Mouse (Mus musculus): ENCODE measurements around the gene Zfp385c.

The Zfp385c gene

DNA sequence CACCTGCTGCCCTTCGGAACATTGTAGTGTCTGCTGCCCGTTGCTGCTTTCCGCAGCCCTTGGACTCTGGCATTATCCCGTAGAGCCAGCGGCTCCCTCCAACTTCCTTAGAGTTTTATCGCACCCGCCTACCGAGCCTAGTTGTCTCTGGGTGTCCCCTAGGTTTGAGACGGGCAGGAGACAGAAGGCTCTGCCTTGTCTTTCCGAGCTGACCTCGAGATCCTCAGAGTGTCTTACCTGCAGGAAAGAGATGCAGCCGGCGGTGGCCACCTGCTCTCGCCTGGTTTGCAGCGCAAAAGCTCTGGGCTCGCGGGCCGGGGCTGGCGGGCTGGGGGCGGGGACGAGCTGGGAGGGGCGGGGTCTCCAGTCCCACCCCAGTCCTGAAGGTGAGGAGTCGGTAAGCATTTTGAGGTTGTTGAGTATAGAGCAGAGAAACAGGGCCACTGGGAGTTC is at the start of gene Zfp385c:
Gene Zfp385c, minus strand, starts transcription at position 292 of the 453 bp plus-strand sequence.
- 17% methylated on average over 23 of the region's 23 CpGs for WGBS

DNA sequence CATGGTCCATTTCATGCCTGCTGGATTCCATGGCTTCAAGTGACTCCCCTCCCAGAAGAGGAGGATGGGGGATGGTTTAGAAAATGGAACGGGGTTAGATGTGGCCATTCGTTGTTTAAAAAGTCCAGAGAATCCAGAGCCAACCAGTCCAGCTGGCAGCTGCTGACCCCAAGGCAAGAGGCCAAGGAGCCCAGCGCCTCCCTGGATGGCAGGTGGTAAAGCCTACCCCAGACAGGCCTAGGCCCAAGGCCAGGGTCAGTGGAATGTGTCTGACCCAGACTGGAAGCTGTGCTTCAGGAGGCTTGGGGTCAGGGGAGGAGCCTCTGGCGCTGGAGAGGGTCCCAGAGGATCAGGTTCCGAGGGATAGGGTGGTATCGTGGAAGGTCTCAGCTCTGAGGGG is 49.1 kb upstream of the Zfp385c start:
- WGBS: 80% methylated on average over 6 of the region's 6 CpGs

DNA sequence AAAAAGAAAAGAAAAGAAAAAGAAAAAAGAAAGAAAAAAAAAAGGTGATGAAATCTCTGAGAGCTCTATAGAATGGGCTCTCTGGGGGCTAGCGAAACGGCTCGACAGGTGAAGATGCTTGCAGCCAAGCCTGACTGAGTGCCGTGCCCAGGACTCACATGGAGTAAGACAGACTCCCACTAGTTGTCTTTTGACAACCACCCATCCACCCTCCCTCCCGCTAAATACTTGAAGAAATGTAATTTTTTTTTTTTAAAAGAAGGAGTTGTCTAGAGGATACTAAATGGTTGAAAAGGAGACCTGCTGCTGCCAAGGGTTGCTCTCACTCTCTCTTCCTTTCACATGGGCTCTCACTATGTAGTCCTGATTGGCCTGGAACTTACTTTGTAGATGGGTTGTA is 46.5 kb upstream of the Zfp385c start:
- 9% methylated on average over 5 of the region's 5 CpGs for WGBS

DNA sequence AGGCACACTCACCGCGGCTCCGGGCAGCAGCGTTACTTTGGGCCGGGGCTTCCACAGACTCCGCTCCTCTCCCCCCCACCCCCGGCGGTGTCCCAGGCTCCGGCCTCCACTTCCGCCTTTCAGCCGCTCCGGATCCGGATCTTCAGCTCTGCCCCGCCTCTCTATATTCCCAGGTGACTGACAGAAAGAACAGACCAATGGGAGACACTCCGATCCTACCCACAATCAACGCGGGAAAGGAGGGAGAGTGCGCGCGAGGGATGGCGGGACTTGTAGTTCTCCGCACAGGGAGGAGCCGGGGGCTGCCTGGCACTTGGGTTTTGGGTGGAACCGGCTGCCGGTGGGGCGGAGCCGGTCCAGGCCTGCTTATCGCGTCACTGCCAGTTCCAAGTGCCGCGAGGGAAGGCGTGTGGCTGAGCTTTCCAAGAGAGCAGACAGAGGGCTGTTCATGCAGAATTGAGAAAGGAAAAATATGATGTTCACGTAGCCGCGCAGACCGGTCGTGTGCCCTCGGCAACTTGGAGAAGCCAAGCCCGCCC is 45.9 kb upstream of the Zfp385c start, which contains the start of gene Rab5c:
Gene Rab5c, minus strand, starts transcription at position 150 of the 539 bp plus-strand sequence.
- 1% methylated on average over 39 of the region's 39 CpGs for WGBS

DNA sequence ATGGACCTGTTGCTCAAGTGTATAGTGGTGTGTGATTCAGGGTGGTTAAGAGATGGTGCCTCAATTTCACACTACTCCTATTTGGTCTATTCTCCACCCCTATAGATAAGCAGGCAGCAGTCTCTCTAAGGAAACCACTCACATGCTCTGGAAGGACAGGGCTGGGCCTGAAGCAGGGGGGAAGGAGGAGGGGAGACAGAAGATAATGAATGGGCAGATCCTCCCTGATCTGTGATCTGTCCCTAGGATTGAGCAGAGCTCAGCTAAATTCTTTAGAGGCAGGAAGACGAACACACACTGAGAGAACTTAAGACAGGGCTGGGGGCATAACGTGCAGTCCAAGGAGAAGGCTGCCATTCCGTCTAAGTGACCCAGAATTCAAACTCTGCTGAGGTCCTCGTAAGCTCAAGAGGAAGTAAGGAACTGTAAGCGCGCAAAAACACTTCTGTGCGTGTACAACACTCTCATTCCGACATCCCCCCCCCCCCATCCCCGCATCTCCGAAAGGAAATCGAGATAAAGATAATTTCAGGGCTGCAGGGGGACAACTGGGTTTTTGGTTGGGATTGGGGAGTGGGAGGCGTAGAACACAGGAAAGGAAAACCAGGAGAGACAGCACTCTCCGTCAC is 45.0 kb upstream of the Zfp385c start:
- under 1% methylated on average over 13 of the region's 13 CpGs for WGBS

DNA sequence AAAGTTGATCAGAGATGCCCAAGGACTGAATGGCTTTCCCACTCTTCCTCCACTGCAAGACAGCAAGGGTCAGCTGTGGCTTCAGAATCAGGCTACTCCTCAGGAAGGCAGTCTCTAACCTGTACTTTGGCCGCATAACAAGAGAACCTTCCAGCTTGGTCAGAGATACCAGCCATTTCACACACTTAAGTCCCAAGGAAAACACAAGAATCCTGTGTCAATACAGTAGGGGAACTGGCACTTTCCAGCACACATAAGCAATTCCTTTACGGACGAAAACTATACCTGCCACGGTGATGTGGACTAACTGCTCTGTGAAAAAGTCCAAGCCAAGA is 44.5 kb upstream of the Zfp385c start:
- WGBS: 71% methylated on average over 4 of the region's 4 CpGs

DNA sequence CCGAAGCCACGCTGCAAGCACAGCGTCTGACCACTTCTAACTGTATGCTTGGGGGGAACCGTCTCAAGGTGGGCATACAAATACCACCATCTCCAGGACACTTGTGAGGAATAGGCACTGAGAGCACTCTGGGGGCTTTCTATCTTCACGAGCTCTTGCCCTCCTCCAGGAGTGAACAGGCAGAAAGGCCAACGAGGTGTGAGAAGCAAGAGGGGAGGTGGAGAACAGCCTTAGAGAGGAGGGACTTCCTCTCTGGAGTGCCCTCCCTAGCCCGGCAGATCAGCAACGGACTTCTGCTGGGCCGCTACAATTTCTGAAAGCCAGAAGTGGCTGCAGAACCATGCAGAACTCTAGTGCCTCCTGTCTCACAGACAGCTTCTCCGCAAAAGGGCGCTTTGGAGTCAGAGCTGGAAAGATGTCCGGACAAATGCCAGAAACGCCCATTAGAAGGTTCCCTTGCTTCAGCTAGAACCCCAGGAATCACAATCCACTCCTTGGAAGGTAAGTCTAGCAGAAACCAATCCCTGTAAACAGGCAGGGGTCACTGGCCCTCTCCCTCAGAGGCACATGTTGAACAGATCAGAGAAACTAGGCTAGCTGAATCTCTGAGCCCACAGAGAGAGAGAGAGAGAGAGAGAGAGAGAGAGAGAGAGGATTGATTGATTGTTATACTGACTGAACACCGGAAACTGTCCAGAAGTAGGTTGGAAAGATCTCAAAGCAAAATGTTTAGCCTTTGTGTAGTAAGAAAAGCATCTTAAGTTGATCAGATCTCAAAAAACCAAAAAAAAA is 43.9 kb upstream of the Zfp385c start:
- 67% methylated on average over 14 of the region's 14 CpGs for WGBS

DNA sequence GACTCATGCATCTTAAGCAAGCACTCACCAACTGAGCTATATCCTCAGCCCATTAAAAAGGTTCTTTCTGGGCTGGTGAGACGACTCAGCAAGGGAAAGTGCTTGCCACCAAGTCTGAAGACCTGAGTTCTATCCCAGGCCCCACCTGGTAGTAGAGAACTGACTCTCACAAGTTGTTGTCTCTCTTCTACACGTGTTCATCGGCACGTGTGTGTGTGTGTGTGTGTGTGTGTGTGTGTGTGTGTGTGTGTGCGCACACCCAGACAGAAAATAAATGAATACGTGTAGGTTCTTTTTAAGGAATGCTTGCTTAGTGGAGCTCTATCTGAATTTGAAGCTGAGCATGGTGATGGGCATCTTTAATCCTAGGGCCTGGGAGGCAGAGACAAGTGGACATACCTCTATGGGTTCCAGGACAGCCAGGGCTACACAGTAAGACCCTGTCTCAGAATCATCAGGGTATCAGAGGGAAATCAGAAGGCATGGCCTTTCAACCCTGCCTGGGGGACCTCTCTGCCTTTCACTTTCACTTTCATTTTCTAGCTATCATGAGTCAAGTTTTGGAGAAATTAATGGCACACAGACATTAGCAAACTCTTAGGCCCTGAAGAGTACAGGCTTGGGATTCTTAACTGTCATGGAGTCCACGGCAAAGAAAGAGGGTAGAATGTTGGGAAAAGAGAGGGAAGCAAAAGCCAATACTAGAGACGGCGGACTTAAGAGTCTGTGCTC is 43.0 kb upstream of the Zfp385c start:
- WGBS: 87% methylated on average over 9 of the region's 9 CpGs

DNA sequence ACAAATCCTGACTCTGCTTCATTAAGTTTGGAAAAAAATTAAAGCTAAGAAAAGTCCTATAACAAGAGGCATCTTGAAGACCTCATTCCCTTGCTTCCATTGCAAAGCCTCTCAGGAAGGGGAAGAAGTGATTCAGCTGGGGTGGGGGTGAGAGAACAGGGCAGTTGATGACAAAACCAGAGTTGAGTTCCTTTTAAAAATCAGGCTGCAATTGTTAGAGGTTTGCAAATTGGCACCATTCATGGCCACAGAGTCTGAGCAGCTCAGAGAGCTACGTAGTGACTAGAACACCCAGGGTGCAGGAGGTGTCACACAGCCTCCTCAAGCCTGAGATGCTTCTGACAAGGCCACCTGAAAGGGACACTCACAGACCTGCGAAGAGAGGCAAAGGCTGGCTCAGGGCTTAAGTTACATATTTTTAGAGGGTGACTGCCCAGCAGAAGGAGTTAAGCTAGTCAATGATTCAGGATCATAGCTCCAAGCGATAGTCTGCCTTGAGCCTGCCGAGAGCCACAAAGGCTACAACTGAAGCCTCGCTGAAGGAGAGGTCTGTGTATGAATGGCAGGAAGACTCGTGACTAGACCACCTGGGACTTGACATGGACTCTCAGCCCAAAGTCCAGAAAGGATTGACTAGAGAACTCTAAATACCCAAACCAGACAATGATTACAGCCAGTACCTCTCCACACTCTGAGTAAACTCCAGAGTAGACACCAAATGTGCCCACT is 38.4 kb upstream of the Zfp385c start:
- 60% methylated on average over 6 of the region's 6 CpGs for WGBS

DNA sequence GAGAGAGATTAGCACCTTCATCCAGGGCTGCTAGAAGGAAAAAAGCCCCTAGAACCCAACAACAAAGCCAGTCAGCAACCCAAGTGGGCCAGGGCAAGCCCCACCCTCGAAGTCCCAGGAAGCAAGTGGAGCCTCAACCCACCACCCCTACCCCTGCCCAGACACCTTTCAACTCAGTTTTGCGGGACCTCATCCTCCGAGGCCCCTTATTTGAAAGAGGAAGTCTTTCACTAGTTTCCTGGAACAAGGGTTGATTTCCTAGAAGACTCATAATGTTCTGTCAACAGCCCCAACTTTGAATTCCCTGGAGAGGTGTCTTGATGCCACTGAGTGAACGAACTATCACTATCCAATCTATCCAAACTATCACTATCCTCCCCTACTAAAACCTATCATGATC is 37.7 kb upstream of the Zfp385c start:
- 85% methylated on average over 4 of the region's 4 CpGs for whole genome bisulfite sequencing

DNA sequence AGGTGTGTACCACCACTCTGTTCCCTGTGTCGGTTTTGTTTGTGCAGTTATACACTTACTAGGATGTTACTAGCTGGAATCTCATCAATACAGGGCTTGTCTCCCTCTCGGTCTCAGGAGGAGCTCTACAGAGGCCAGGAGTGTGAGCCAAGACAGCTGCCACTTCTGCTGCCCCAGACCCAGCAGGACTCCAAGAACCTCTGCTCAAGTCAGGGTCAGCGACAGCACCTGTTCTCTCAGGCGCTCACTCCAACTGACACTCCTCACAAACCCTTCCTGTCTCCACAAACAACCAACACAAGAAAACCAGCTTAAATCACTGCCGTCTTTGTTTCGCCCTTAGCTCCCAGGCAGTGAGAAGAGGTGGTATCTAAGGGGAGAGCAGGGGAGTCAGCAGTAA is 36.3 kb upstream of the Zfp385c start:
- 67% methylated on average over 6 of the region's 6 CpGs for WGBS

DNA sequence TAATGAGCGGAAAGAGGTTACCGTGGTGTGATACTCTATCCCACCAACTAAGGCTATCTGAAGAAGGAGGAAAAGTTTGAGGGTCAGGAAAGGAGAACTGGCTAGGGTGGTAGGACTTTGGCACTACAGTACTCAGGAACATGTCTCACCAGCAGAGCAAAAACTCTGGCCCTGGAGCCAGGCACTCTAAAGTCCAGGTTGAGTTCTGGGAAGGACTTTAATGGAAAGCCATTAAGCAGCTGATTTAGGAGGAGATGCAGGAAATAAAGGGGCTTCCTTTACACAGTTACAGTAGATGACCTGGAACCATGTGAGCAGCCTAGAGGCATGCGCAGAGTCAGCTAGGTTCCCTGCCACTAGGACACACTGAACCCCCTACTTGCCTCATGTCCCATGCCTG is 34.9 kb upstream of the Zfp385c start:
- 91% methylated on average over 3 of the region's 3 CpGs for WGBS

DNA sequence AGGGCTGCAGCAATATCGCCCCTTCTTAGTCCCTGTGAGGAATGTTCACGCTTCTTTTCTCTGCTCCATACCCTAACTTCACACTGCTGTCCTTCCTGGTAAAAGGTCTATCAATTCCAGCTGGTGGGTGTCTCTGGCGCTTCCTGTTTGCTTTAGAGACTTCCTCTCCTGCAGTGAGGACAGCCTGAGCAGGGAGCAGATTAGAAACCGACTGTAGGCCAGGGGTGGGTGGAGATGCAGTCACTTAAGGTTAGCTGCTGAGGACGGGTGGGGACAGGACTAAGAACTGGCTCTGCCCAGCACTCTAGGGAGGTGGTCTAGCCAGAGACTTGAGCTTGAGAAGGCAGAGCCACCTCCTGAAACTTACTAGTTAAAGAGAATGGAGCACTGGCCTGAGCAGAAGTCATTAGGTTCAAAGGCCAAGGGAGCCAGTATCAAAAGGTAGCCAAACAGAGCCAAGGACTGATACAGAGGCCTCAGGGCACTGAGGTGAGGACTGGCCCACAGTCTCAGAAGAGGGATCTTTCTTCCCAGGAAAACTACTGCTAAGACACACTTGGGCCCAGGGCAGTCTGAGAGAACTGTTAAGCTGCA is 32.8 kb upstream of the Zfp385c start:
- WGBS: 46% methylated on average over 5 of the region's 5 CpGs

DNA sequence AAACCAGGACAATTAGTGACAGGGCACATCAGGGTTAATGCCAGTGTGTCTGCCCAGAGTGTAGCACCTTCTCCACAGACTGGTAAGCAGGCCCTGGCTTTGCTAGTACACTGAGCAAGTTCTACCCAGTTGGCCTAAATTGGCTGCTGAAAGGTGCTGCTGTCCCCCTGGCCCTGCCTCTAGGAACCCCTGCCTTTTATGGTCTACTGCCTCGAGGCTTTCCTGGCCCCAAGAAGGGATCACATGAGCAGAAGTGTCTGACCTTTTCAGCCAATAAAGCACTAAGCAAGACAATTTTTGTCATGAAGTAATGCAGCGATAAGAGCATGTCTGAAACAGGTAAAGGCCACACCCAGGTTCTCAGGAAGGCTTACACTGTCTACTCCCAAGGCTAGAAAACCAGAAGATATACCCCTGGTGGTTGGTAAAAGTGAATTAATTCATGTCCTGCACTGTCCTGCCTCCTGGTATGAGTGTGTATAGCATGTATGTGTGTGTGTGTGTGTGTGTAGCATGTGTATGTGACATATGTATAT is 30.3 kb upstream of the Zfp385c start:
- 42% methylated on average over 2 of the region's 2 CpGs for WGBS

DNA sequence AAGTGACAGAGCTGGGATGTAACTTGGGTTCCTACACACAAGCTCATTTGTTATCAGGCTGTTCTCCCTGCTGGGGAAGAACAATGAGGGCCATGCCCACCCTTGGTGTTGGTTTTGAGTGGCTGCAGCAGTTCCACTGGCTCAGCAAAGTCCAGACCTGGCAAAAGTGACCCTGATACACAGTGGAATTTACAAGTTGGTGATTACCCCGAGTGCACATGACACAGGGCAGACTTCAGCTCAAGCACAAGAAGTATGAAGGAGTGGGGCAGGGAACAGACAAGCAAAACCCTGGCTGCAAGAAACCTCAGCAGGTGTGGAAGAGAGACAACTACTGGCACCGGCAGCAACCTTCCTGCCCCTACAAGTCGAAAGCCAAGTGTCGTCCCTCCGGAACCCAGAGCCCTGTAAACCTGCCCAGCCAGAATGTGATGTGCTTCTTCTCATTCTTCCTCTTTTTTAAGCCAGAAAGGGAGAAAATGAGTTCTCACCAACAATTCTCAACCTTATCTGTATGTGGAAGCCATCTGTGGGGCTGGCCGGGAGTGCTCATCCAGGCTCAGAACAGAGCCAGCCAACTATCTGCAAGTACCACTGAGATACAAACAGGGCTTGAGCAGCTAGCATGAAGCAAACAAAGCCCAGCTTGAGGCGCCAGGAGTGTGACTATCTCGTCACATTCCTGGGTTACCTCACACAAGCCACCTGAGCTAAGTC is 29.7 kb upstream of the Zfp385c start:
- 33% methylated on average over 8 of the region's 8 CpGs for WGBS

DNA sequence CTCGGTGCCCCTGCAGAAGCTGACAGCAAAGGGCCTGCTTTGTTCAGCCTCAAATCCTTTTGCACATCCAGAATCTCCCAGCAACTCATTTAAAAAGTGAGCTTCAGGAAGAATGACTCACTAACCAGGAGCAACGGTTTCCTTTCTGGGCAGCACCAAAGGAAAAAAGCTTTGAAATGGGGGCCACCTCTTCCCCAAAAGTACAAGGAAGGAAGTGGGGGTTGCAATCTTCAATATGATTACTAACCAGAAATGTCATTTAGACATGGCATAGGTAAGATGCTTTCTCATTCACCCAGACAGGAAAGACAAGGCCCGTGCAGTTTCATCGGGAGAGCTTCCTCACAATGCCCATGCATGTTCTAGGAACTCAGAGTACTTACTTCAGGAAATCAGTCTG is 29.0 kb upstream of the Zfp385c start:
- 8% methylated on average over 4 of the region's 4 CpGs for WGBS

DNA sequence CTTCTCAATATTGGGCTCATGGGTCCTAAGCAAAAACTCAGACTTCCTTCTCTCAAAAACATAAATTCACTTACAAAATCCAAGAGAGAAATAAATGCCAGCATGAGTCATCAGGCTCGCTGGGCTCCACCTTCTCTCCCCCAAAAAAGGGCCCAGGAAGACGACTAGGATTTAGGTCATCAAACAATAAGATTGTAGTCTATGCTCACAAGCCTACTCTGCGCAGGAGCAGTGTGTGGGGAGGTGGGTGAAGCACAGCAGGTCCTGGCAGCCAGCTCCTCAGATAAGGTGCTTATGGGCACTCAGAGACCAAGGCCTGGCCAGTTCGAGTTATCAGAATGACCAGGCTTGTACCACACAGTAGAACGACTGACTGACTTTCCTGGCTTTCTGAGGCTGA is 28.1 kb upstream of the Zfp385c start:
- WGBS: 25% methylated on average over 5 of the region's 5 CpGs

DNA sequence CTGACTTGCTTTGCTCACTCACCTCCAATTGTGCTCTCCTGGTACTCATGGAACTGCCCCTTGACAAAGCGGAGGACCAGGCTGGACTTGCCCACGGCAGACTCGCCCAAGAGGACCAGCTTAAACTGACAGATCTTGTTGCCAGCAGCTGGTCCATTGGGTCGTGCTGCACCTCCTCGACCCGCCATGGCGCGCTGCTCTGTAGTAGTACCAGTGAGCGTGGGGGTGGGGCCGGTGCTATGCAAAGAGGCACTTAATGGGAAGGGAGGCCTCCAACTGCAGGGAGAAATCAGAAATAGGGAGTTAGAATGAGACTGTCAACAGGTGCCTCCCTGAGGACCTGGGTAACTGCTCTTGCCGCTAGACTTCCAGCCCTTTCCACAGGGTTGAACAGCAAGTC is 27.6 kb upstream of the Zfp385c start:
- WGBS: 75% methylated on average over 11 of the region's 11 CpGs

DNA sequence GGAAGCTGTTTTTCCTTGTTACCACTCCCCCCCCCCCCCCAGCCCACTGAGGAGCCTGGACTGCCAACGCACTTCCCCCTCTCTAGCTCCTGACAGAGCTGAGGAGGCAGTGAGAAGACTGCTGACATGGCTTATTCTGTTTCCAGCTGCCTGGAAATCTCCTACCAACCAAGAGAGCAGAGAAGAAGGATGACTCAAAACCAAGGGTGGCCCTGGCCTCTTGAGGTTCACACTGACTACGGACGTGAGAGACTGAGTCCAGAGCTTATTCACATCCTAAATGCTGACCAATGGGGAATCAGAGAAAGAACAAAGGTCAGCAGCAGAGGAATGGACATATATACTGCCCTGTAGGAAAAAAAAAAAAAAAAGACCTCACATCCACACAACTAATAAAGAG is 27.1 kb upstream of the Zfp385c start:
- 39% methylated on average over 3 of the region's 3 CpGs for WGBS

DNA sequence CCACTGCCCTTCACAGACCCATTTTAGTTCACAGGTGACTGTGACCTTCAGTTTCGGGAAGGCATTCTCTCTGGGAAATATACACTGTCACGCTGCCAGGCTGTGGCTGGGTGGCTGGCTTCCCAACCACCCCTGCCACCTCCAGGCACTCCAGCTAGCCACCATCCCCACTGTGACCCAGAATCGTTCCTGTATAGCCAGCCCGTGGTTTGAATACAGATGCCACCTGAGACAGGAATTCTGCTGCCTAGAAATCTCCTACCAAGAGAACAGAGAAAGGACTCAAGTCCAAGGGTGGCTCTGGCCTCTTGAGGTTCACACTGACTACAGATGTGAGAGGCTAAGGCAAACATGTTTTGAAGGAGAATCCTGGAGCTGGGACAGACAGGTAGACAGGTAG is 26.6 kb upstream of the Zfp385c start:
- WGBS: 41% methylated on average over 4 of the region's 4 CpGs

Measured in cerebral cortex, adult 2 months (tissue).